Mouse (Mus musculus) stomach, embryonic 15.5 days (tissue): ENCODE data around the gene Myo1h. TPM values are rescaled to one million over a fixed set of nuclear protein-coding genes. Genes with fewer than 3 reads are reported as not detected.
A peak's percentile ranks its signal among the peaks of the same experiment; 100 is the strongest.

Experiments used
- ATAC-seq: fragments of 200-750 bp; cut with Nextera tagmentation; 2 replicates; pipeline ENCODE4 v1.8.0; 2017; ENCODE audit warnings: low read depth, moderate number of reproducible peaks, moderate TSS enrichment; ENCODE audit not compliant: insufficient read depth, low FRiP score
- H3K27ac ChIP-seq: fragments of 300-500 bp; sonication (generic); 2 replicates; pipeline ENCODE4 v1.5.1; 2015; ENCODE audit warnings: mild to moderate bottlenecking, inconsistent platforms
- H3K27me3 ChIP-seq: fragments of 300-500 bp; sonication (generic); replicated peaks from 2 replicates; pipeline ENCODE4 v1.6.1; 2015; ENCODE audit warnings: inconsistent platforms
- H3K36me3 ChIP-seq: fragments of 300-500 bp; sonication (generic); 2 replicates; pipeline ENCODE4 v1.6.1; 2015; ENCODE audit warnings: inconsistent platforms
- H3K4me1 ChIP-seq: fragments of 300-500 bp; sonication (generic); 2 replicates; pipeline ENCODE4 v1.6.1; 2015; ENCODE audit warnings: inconsistent platforms
- H3K4me2 ChIP-seq: fragments of 300-500 bp; sonication (generic); 2 replicates; pipeline ENCODE4 v1.6.1; 2015; ENCODE audit warnings: mild to moderate bottlenecking, inconsistent platforms
- H3K4me3 ChIP-seq: fragments of 300-500 bp; sonication (generic); replicated peaks from 2 replicates; pipeline ENCODE4 v1.5.1; 2015; ENCODE audit warnings: inconsistent platforms
- H3K9ac ChIP-seq: fragments of 300-500 bp; sonication (generic); 2 replicates; pipeline ENCODE4 v1.6.1; 2015; ENCODE audit warnings: inconsistent platforms
- H3K9me3 ChIP-seq: fragments of 300-500 bp; sonication (generic); 2 replicates; pipeline ENCODE4 v1.6.1; 2016; ENCODE audit warnings: inconsistent platforms
- WGBS: fragments of 180-500 bp; shearing (Covaris S2); methylation state at CpG from one replicate; pipeline ENCODE4 v1.1.7; 2015; 5-methylcytosine and 5-hydroxymethylcytosine counted together
- polyA plus RNA-seq: library from polyadenylated mRNA; unstranded; fragments of >200 nt; fragmentation: Nextera tagmentation; extraction: Ambion mirVana; gene quantifications from 2 replicates; pipeline ENCODE4 v1.2.1, GENCODE M21; 2015

Gene Myo1h
- polyA plus RNA-seq, 1 experiment from 2014 or later: 5.5 TPM

GRCm38 (mm10) chr5:114368803-114369496 lies 80.0 kb downstream of the Myo1h start:
- peaks cover 45% of the 10 kb centered on the region for H3K36me3 ChIP-seq
- no peak overlapping the region for H3K9ac ChIP-seq
- WGBS: 84% methylated on average over 16 of the region's 16 CpGs

GRCm38 (mm10) chr5:114369921-114370320 lies 81.0 kb downstream of the Myo1h start:
- peaks cover 51% of the 10 kb centered on the region for H3K36me3 ChIP-seq
- peak overlapping the region; percentile 19 for H3K4me2 ChIP-seq
- no peaks in the 10 kb centered on the region for H3K27me3 ChIP-seq
- H3K27ac ChIP-seq: peak overlapping the region; percentile 96
- H3K9me3 ChIP-seq: no peaks in the 10 kb centered on the region
- 68% methylated on average over 9 of the region's 9 CpGs for WGBS
- H3K9ac ChIP-seq: no peak overlapping the region
- peaks cover 76% of the 10 kb centered on the region for H3K4me1 ChIP-seq
- no peak overlapping the region for H3K4me3 ChIP-seq
- ATAC-seq: no peak

More at GRCm38 (mm10) chr5:114368803-114369496, 80.0 kb downstream of the Myo1h start:
- H3K4me1 ChIP-seq: peaks cover 72% of the 10 kb centered on the region
- H3K4me2 ChIP-seq: no peak overlapping the region
- no peaks in the 10 kb centered on the region for H3K27me3 ChIP-seq
- H3K4me3 ChIP-seq: no peak overlapping the region
- peak overlapping the region; percentile 96 for H3K27ac ChIP-seq
- no peak for ATAC-seq
- no peaks in the 10 kb centered on the region for H3K9me3 ChIP-seq

GRCm38 (mm10) chr5:114370371-114370776 lies 81.4 kb downstream of the Myo1h start:
- Histone ChIP-seq H3K9me3 (no peaks in the 10 kb centered on the region), H3K9ac (no peak overlapping the region), H3K4me3 (no peak overlapping the region), H3K4me2 (peak overlapping the region; percentile 27), H3K27me3 (no peaks in the 10 kb centered on the region), H3K27ac (peak overlapping the region; percentile 96), H3K36me3 (peaks cover 51% of the 10 kb centered on the region), H3K4me1 (peaks cover 77% of the 10 kb centered on the region)
- WGBS: 34% methylated on average over 9 of the region's 9 CpGs
- ATAC-seq: peak; percentile 19; the same call in 1 of the 2 replicates

- H3K27me3 ChIP-seq: no peaks in the 10 kb centered on the region
- no peaks in the 10 kb centered on the region for H3K9me3 ChIP-seq
- peak overlapping the region; percentile 96 for H3K27ac ChIP-seq
- no peak for ATAC-seq
- 0 out of 2 replicates have a peak overlapping the region, but pooled peaks have one; percentile 10 for H3K9ac ChIP-seq
- peaks cover 41% of the 10 kb centered on the region for H3K36me3 ChIP-seq
- no peak overlapping the region for H3K4me3 ChIP-seq
- peaks cover 73% of the 10 kb centered on the region for H3K4me1 ChIP-seq
- 35% methylated on average over 3 of the region's 3 CpGs for WGBS
- peak overlapping the region; percentile 27; the same call in 1 of the 2 replicates for H3K4me2 ChIP-seq
Measured at GRCm38 (mm10) chr5:114371331-114371730, 82.4 kb downstream of the Myo1h start.

- H3K4me2 ChIP-seq: peak overlapping the region; percentile 27
- H3K36me3 ChIP-seq: peaks cover 35% of the 10 kb centered on the region
- H3K9ac ChIP-seq: 0 out of 2 replicates have a peak overlapping the region, but pooled peaks have one; percentile 10
- H3K9me3 ChIP-seq: no peaks in the 10 kb centered on the region
- peak overlapping the region; percentile 96 for H3K27ac ChIP-seq
- H3K4me1 ChIP-seq: peaks cover 79% of the 10 kb centered on the region
- ATAC-seq: no peak
- H3K4me3 ChIP-seq: no peak overlapping the region
- 47% methylated on average over 25 of the region's 25 CpGs for WGBS
- no peaks in the 10 kb centered on the region for H3K27me3 ChIP-seq
Measured at GRCm38 (mm10) chr5:114371731-114372473, 82.9 kb downstream of the Myo1h start.

GRCm38 (mm10) chr5:114372565-114372964 lies 83.6 kb downstream of the Myo1h start:
- H3K4me1 ChIP-seq: peaks cover 85% of the 10 kb centered on the region
- H3K9me3 ChIP-seq: no peaks in the 10 kb centered on the region
- no peaks in the 10 kb centered on the region for H3K27me3 ChIP-seq
- peaks cover 29% of the 10 kb centered on the region for H3K36me3 ChIP-seq
- peak overlapping the region; percentile 8 for H3K4me2 ChIP-seq
- peak overlapping the region; percentile 96 for H3K27ac ChIP-seq
- 38% methylated on average over 11 of the region's 11 CpGs for WGBS
- no peak overlapping the region for H3K9ac ChIP-seq
- no peak overlapping the region for H3K4me3 ChIP-seq
- ATAC-seq: no peak

- no peak overlapping the region for H3K4me3 ChIP-seq
- ATAC-seq: no peak
- H3K9ac ChIP-seq: no peak overlapping the region
- no peaks in the 10 kb centered on the region for H3K27me3 ChIP-seq
- H3K4me1 ChIP-seq: peaks cover 91% of the 10 kb centered on the region
- H3K27ac ChIP-seq: peak overlapping the region; percentile 96
- peaks cover 23% of the 10 kb centered on the region for H3K36me3 ChIP-seq
- H3K4me2 ChIP-seq: no peak overlapping the region
- no peaks in the 10 kb centered on the region for H3K9me3 ChIP-seq
- 67% methylated on average over 11 of the region's 11 CpGs for WGBS
Measured at GRCm38 (mm10) chr5:114373174-114373573, 84.2 kb downstream of the Myo1h start.

GRCm38 (mm10) chr5:114373581-114373980 lies 84.6 kb downstream of the Myo1h start:
- Histone ChIP-seq H3K27me3 (no peaks in the 10 kb centered on the region), H3K36me3 (peaks cover 20% of the 10 kb centered on the region; the same call in 1 of the 2 replicates), H3K27ac (peak overlapping the region; percentile 96; the same call in 1 of the 2 replicates), H3K4me3 (no peak overlapping the region), H3K9ac (no peak overlapping the region), H3K4me1 (peaks cover 90% of the 10 kb centered on the region), H3K4me2 (no peak overlapping the region), H3K9me3 (no peaks in the 10 kb centered on the region)
- 84% methylated on average over 9 of the region's 9 CpGs for WGBS
- no peak for ATAC-seq

GRCm38 (mm10) chr5:114374409-114375213 lies 85.6 kb downstream of the Myo1h start:
- no peaks in the 10 kb centered on the region for H3K9me3 ChIP-seq
- H3K4me1 ChIP-seq: peaks cover 89% of the 10 kb centered on the region
- peaks cover 20% of the 10 kb centered on the region; the same call in 1 of the 2 replicates for H3K36me3 ChIP-seq
- no peak overlapping the region for H3K9ac ChIP-seq
- H3K4me2 ChIP-seq: peak overlapping the region; percentile 21; the same call in 1 of the 2 replicates
- WGBS: 82% methylated on average over 23 of the region's 23 CpGs
- H3K27me3 ChIP-seq: no peaks in the 10 kb centered on the region
- H3K4me3 ChIP-seq: no peak overlapping the region
- peak overlapping the region; percentile 48 for H3K27ac ChIP-seq
- no peak for ATAC-seq

GRCm38 (mm10) chr5:114378177-114378920 lies 89.4 kb downstream of the Myo1h start:
- Histone ChIP-seq H3K9ac (no peak overlapping the region), H3K4me1 (peaks cover 64% of the 10 kb centered on the region), H3K4me2 (peak overlapping the region; percentile 76), H3K27ac (peak overlapping the region; percentile 91), H3K36me3 (peaks cover 16% of the 10 kb centered on the region; the same call in 1 of the 2 replicates), H3K4me3 (peak overlapping the region; percentile 89), H3K9me3 (no peaks in the 10 kb centered on the region), H3K27me3 (no peaks in the 10 kb centered on the region)
- no peak for ATAC-seq
- 45% methylated on average over 10 of the region's 10 CpGs for WGBS

GRCm38 (mm10) chr5:114378936-114379335 lies 90.0 kb downstream of the Myo1h start:
- H3K27me3 ChIP-seq: no peaks in the 10 kb centered on the region
- WGBS: 36% methylated on average over 6 of the region's 6 CpGs
- peak overlapping the region; percentile 91 for H3K27ac ChIP-seq
- ATAC-seq: no peak
- peak overlapping the region; percentile 76 for H3K4me2 ChIP-seq
- no peak overlapping the region for H3K9ac ChIP-seq
- peak overlapping the region; percentile 89 for H3K4me3 ChIP-seq
- H3K4me1 ChIP-seq: peaks cover 58% of the 10 kb centered on the region
- H3K9me3 ChIP-seq: no peaks in the 10 kb centered on the region
- 0 out of 2 replicates have a peak, but pooled peaks cover 10% of the 10 kb centered on the region for H3K36me3 ChIP-seq
